ENCODE assay signal across 7 mouse cellular contexts in the genomic region with DNA sequence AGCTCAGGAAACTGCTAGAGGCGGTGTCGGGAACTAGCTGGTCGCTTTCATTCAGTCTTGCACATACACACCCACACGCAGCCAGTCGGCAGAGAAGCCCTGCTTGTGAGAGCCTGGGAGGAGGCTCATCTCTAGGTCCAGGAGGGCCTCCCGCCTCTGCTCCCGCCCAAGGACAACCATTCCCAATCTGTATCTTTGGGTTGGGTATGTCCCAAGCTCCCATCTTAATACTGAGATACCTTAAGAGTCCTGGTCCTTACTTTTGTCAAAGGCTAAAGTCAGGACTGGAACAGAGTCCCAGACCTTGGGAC. TPM values are rescaled to one million over a fixed set of nuclear protein-coding genes. Genes with fewer than 3 reads are reported as not detected.
DNase-seq lines count a peak whose midpoint lies in the region; ATAC-seq and TF ChIP-seq lines count a peak whose summit lies in the region.

No protein-coding gene starts in this region.

- no peaks in the 10 kb centered on the region for H3K9me3 ChIP-seq in hindbrain, postnatal 0 days (ENCODE audit: low read length)
- no peaks in the 10 kb centered on the region for H3K9me3 ChIP-seq in midbrain, embryonic 10.5 days (replicated peaks)

- ATAC-seq in hindbrain, postnatal 0 days = no peak

- H3K4me3 ChIP-seq in hindbrain, postnatal 0 days (ENCODE audit: low read length) = peak overlapping the region; percentile 72
- peak overlapping the region; percentile 72 for H3K4me3 ChIP-seq in midbrain, embryonic 10.5 days

- TF ChIP-seq CTCF in hindbrain, postnatal 0 days (IDR thresholded peaks at IDR 0.05; ENCODE audit: low read depth) = no peak

- H3K4me1 ChIP-seq in hindbrain, postnatal 0 days (ENCODE audit: insufficient read depth, low read length) = peaks cover 4% of the 10 kb centered on the region; the same call in 1 of the 2 replicates
- H3K4me1 ChIP-seq in midbrain, embryonic 10.5 days = peaks cover 49% of the 10 kb centered on the region

- 1% methylated on average over 7 of the region's 7 CpGs for WGBS in hindbrain, postnatal 0 days
- WGBS in midbrain, embryonic 10.5 days = 3% methylated on average over 7 of the region's 7 CpGs

- H3K36me3 ChIP-seq in hindbrain, postnatal 0 days (ENCODE audit: insufficient read depth, low read length) = no peaks in the 10 kb centered on the region
- peaks cover 14% of the 10 kb centered on the region for H3K36me3 ChIP-seq in midbrain, embryonic 10.5 days

- peak overlapping the region; percentile 85 for H3K4me2 ChIP-seq in hindbrain, postnatal 0 days (ENCODE audit: low read depth, low read length)

- H3K27me3 ChIP-seq in hindbrain, postnatal 0 days (ENCODE audit: insufficient read depth, low read length) = no peaks in the 10 kb centered on the region
- peaks cover 36% of the 10 kb centered on the region for H3K27me3 ChIP-seq in midbrain, embryonic 10.5 days (ENCODE audit: low read depth, poor library complexity, severe bottlenecking)

- H3K27ac ChIP-seq in hindbrain, postnatal 0 days = peak overlapping the region; percentile 56; the same call in 1 of the 2 replicates
- peak overlapping the region; percentile 88 for H3K27ac ChIP-seq in midbrain, embryonic 10.5 days (replicated peaks)

- DNase-seq in right cerebral cortex, adult 18-20 months = peak; percentile 57
- DNase-seq in right cerebral cortex, postnatal 36 days (ENCODE audit: low spot score in 2 of 2) = no peak
- peak; percentile 60 for DNase-seq in embryo, embryonic 10.5 days (ENCODE audit: low spot score)
- peak; percentile 55 for DNase-seq in hindbrain, postnatal 0 days (ENCODE audit: low spot score)
- DNase-seq in midbrain, embryonic 10.5 days (ENCODE audit: low spot score) = peak; percentile 46
- peak; percentile 42 for DNase-seq in thymus, postnatal 25 days
- DNase-seq in urinary bladder, postnatal 36 days (ENCODE audit: low spot score in 2 of 2) = no peak

- H3K9ac ChIP-seq in hindbrain, postnatal 0 days (replicated peaks; ENCODE audit: low read length) = peak overlapping the region; percentile 81

RNA-seq across cellular contexts. Expression of a gene that starts 0.8 kb away (rescaled TPM):
- 48.0 and 55.6 TPM in 2 replicates for total RNA-seq in hindbrain, postnatal 0 days (2014; rRNA removed)
- 29.0 and 30.3 TPM in 2 replicates for polyA plus RNA-seq in hindbrain, postnatal 0 days (2015; fragmentation: Nextera tagmentation; extraction: Ambion mirVana)
- polyA plus RNA-seq in midbrain, embryonic 10.5 days (2016; fragmentation: Nextera tagmentation; extraction: Ambion mirVana) = 16.9 and 21.7 TPM in 2 replicates

RNA-seq across cellular contexts. Expression of a gene that starts 0.9 kb away (rescaled TPM):
- 0.75 and 2.3 TPM in 2 replicates for total RNA-seq in hindbrain, postnatal 0 days (2014; rRNA removed)
- polyA plus RNA-seq in hindbrain, postnatal 0 days (2015; fragmentation: Nextera tagmentation; extraction: Ambion mirVana) = 1.1 and 1.4 TPM in 2 replicates
- polyA plus RNA-seq in midbrain, embryonic 10.5 days (2016; fragmentation: Nextera tagmentation; extraction: Ambion mirVana) = 0.98 and 1.6 TPM in 2 replicates

RNA-seq across cellular contexts. Expression of a gene that starts 14.1 kb away (rescaled TPM):
- 81.3 and 99.9 TPM in 2 replicates for total RNA-seq in hindbrain, postnatal 0 days (2014; rRNA removed)
- 60.9 and 63.8 TPM in 2 replicates for polyA plus RNA-seq in hindbrain, postnatal 0 days (2015; fragmentation: Nextera tagmentation; extraction: Ambion mirVana)
- polyA plus RNA-seq in midbrain, embryonic 10.5 days (2016; fragmentation: Nextera tagmentation; extraction: Ambion mirVana) = 38.6 TPM in 2 replicates

RNA-seq across cellular contexts. Expression of a gene that starts 30.3 kb away (rescaled TPM):
- total RNA-seq in hindbrain, postnatal 0 days (2014; rRNA removed) = 43.9 and 60.8 TPM in 2 replicates
- 105 and 109 TPM in 2 replicates for polyA plus RNA-seq in hindbrain, postnatal 0 days (2015; fragmentation: Nextera tagmentation; extraction: Ambion mirVana)
- 209 and 269 TPM in 2 replicates for polyA plus RNA-seq in midbrain, embryonic 10.5 days (2016; fragmentation: Nextera tagmentation; extraction: Ambion mirVana)

RNA-seq across cellular contexts. Expression of a gene that starts 38.8 kb away (rescaled TPM):
- 16.8 and 23.8 TPM in 2 replicates for total RNA-seq in hindbrain, postnatal 0 days (2014; rRNA removed)
- 92.3 and 96.0 TPM in 2 replicates for polyA plus RNA-seq in hindbrain, postnatal 0 days (2015; fragmentation: Nextera tagmentation; extraction: Ambion mirVana)
- 88.5 and 89.7 TPM in 2 replicates for polyA plus RNA-seq in midbrain, embryonic 10.5 days (2016; fragmentation: Nextera tagmentation; extraction: Ambion mirVana)

Comparison
In these comparisons a context has a peak if more than half of its experiments do, and no peak if none do; other contexts are left out.
1. DNase-seq: peak in right cerebral cortex, adult 18-20 months (single experiment), embryo, embryonic 10.5 days (single experiment), hindbrain, postnatal 0 days (single experiment), midbrain, embryonic 10.5 days (single experiment) and thymus, postnatal 25 days (single experiment); none in right cerebral cortex, postnatal 36 days (0 of 2) and urinary bladder, postnatal 36 days (0 of 2).